Mouse (Mus musculus) kidney, embryonic 14.5 days (tissue): ENCODE results near the gene Map7. TPM values are rescaled to one million over a fixed set of nuclear protein-coding genes. Genes with fewer than 3 reads are reported as not detected.

Experiments
- ATAC-seq: fragments of 200-750 bp; cut with Nextera tagmentation; 2 replicates; pipeline ENCODE4 v1.8.0; 2017; ENCODE audit warnings: moderate number of reproducible peaks, mild to moderate bottlenecking, moderate TSS enrichment, moderate library complexity; ENCODE audit not compliant: low FRiP score, low TSS enrichment
- H3K27ac ChIP-seq: fragments of 300-500 bp; sonication (generic); 2 replicates; pipeline ENCODE4 v1.5.1; 2014; ENCODE audit warnings: low read depth, mild to moderate bottlenecking, low read length, moderate library complexity, mixed read lengths
- H3K27me3 ChIP-seq: fragments of 300-500 bp; sonication (generic); 2 replicates; pipeline ENCODE4 v1.6.1; 2014; ENCODE audit warnings: mild to moderate bottlenecking, low read length; ENCODE audit not compliant: control insufficient read depth, insufficient read depth
- H3K36me3 ChIP-seq: fragments of 300-500 bp; sonication (generic); 2 replicates; pipeline ENCODE4 v1.6.1; 2014; ENCODE audit warnings: low read length, mixed read lengths; ENCODE audit not compliant: control insufficient read depth, insufficient read depth
- H3K4me1 ChIP-seq: fragments of 300-500 bp; sonication (generic); 2 replicates; pipeline ENCODE4 v1.6.1; 2014; ENCODE audit warnings: low read length, mixed read lengths; ENCODE audit not compliant: control insufficient read depth, insufficient read depth
- H3K4me2 ChIP-seq: fragments of 300-500 bp; sonication (generic); replicated peaks from 2 replicates; pipeline ENCODE4 v1.6.1; 2014; ENCODE audit warnings: low read depth, mild to moderate bottlenecking, low read length
- H3K4me3 ChIP-seq: fragments of 300-500 bp; sonication (generic); 2 replicates; pipeline ENCODE4 v1.5.1; 2014; ENCODE audit warnings: mild to moderate bottlenecking, low read length
- H3K9ac ChIP-seq: fragments of 300-500 bp; sonication (generic); 2 replicates; pipeline ENCODE4 v1.6.1; 2014; ENCODE audit warnings: low read depth, mild to moderate bottlenecking, low read length, moderate library complexity
- H3K9me3 ChIP-seq: fragments of 300-500 bp; sonication (generic); 2 replicates; pipeline ENCODE4 v1.6.1; 2016; ENCODE audit warnings: low read length; ENCODE audit not compliant: control insufficient read depth
- WGBS: fragments of 180-500 bp; shearing (Covaris S2); extraction: QIAGEN DNeasy Blood & Tissue Kit; methylation state at CpG from one replicate; pipeline ENCODE4 v1.1.7; 2014; 5-methylcytosine and 5-hydroxymethylcytosine counted together
- polyA plus RNA-seq: library from polyadenylated mRNA; unstranded; fragments of >200 nt; fragmentation: Nextera tagmentation; extraction: Ambion mirVana; gene quantifications from 2 replicates; pipeline ENCODE4 v1.2.1, GENCODE M21; 2014

The Map7 gene
- polyA plus RNA-seq, 1 experiment from 2014 or later, result 19.6 TPM

DNA sequence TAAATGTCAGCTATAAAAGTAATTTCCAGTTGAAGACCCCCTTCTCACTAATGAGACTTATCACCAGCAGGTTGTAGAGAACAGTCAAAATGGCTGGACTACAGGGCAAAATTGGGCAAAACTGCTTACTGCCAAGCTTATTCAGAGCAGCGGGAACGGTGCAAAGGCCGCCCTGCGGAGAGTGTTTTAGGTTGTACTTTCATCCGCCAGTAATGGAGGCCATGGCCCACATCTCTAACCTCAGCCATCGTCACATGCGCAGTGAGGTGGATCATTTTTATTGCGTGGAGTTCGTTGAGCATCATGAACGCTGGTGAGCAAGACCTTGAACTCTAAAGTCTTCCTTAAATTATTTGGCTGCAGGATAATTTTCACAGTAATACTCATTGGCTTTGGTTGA is 100.8 kb downstream of the Map7 start:
- Histone ChIP-seq H3K27ac (no peak overlapping the region), H3K27me3 (no peaks in the 10 kb centered on the region), H3K4me2 (no peak overlapping the region), H3K36me3 (no peaks in the 10 kb centered on the region), H3K4me1 (no peaks in the 10 kb centered on the region), H3K4me3 (no peak overlapping the region), H3K9me3 (no peaks in the 10 kb centered on the region), H3K9ac (no peak overlapping the region)
- WGBS, result 94% methylated on average over 10 of the region's 10 CpGs
- ATAC-seq, result no peak

DNA sequence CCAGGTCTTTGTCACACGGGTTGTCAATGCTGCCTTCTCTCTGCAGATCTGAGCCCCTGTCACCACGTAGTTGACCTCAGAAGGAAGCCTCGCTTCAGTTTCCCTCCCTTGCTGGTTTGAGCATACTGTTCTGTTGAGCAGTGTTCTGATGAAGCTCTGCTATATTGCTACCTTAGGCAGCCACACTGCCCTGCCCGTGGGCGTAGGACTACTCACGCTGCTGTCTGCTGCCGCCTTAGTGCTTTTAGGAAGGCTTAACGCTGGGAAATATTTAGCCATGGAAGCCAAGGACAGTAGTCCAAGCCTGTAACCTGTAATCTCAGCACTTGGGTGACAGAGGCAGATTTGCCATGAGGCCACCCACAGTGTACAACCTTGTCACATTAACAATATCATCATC is 107.3 kb downstream of the Map7 start:
- H3K36me3 ChIP-seq, result no peaks in the 10 kb centered on the region
- H3K4me3 ChIP-seq, result no peak overlapping the region
- H3K4me1 ChIP-seq, result no peaks in the 10 kb centered on the region
- ATAC-seq, result no peak
- no peaks in the 10 kb centered on the region for H3K9me3 ChIP-seq
- H3K4me2 ChIP-seq, result no peak overlapping the region
- WGBS, result 85% methylated on average over 8 of the region's 8 CpGs
- no peak overlapping the region for H3K9ac ChIP-seq
- H3K27me3 ChIP-seq, result no peaks in the 10 kb centered on the region
- H3K27ac ChIP-seq, result no peak overlapping the region

DNA sequence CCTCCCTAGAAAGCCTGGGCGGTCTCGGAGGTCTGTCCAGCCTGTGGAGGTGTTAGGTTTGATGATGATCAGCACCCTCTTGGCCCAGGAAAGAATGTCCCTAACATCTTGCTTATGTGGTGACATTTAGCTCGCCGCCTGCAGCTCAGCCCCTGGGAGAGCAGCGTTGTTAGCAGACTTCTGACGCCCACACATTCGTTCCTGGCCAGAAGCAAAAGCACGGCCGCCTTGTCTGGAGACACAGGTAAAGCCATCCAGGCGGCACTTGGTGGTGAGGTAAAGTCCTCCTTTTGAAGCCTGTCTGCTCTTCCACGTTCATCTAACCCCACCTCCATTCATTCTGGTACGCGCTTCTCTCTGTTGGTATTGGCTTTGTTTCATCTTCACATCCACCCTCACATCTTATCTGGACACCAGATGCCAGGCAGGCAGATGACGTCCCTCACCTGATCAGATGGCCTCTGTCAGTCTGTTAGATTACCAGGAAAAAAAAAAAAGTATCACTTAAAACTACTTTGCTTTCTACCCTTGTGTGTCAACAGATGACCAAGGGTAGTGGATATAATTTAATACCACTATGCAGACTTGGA is 108.9 kb downstream of the Map7 start:
- H3K4me3 ChIP-seq, result no peak overlapping the region
- no peak overlapping the region for H3K27ac ChIP-seq
- no peaks in the 10 kb centered on the region for H3K27me3 ChIP-seq
- 83% methylated on average over 14 of the region's 14 CpGs for WGBS
- no peaks in the 10 kb centered on the region for H3K4me1 ChIP-seq
- H3K36me3 ChIP-seq, result no peaks in the 10 kb centered on the region
- no peak for ATAC-seq
- no peak overlapping the region for H3K9ac ChIP-seq
- no peaks in the 10 kb centered on the region for H3K9me3 ChIP-seq
- no peak overlapping the region for H3K4me2 ChIP-seq

- Histone ChIP-seq H3K27me3 (no peaks in the 10 kb centered on the region), H3K4me1 (no peaks in the 10 kb centered on the region), H3K36me3 (no peaks in the 10 kb centered on the region), H3K9me3 (no peaks in the 10 kb centered on the region), H3K27ac (no peak overlapping the region), H3K4me3 (no peak overlapping the region), H3K9ac (no peak overlapping the region), H3K4me2 (no peak overlapping the region)
- ATAC-seq, result no peak
- 88% methylated on average over 15 of the region's 15 CpGs for WGBS
These were observed 109.8 kb downstream of the Map7 start for GRCm38 (mm10) chr10:20257721-20258720.

GRCm38 (mm10) chr10:20259476-20259875 is 111.2 kb downstream of the Map7 start:
- H3K27ac ChIP-seq, result no peak overlapping the region
- no peaks in the 10 kb centered on the region for H3K9me3 ChIP-seq
- H3K27me3 ChIP-seq, result no peaks in the 10 kb centered on the region
- ATAC-seq, result no peak
- 67% methylated on average over 2 of the region's 2 CpGs for WGBS
- H3K4me2 ChIP-seq, result no peak overlapping the region
- H3K36me3 ChIP-seq, result no peaks in the 10 kb centered on the region
- H3K4me3 ChIP-seq, result no peak overlapping the region
- H3K9ac ChIP-seq, result no peak overlapping the region
- no peaks in the 10 kb centered on the region for H3K4me1 ChIP-seq

DNA sequence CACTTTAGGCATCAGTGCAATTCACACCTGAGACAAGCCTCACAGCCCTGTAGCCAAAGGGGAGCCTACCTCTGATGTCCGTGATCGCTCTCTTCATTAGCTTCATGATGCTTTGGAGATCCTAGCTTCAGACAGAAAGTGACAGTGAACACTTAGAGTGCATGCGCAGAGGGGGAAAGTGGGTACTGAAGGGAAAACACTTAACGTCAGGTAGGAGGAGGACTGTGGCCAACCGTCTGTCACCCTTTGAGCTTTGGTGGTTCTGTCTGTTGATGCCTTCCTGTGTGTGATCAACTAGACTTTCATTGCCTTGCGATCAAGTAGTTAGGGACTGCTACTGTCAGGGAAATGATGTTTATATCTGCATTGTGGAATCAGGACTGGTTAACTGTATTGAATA is 114.6 kb downstream of the Map7 start:
- H3K4me3 ChIP-seq, result no peak overlapping the region
- H3K4me2 ChIP-seq, result no peak overlapping the region
- H3K27ac ChIP-seq, result no peak overlapping the region
- no peak overlapping the region for H3K9ac ChIP-seq
- ATAC-seq, result no peak
- no peaks in the 10 kb centered on the region for H3K27me3 ChIP-seq
- H3K9me3 ChIP-seq, result no peaks in the 10 kb centered on the region
- H3K36me3 ChIP-seq, result no peaks in the 10 kb centered on the region
- 66% methylated on average over 6 of the region's 6 CpGs for WGBS
- H3K4me1 ChIP-seq, result no peaks in the 10 kb centered on the region

GRCm38 (mm10) chr10:20264479-20264878 is 116.2 kb downstream of the Map7 start:
- 97% methylated on average over 7 of the region's 7 CpGs for WGBS
- ATAC-seq, result no peak
- no peak overlapping the region for H3K4me2 ChIP-seq
- H3K9me3 ChIP-seq, result no peaks in the 10 kb centered on the region
- no peaks in the 10 kb centered on the region for H3K27me3 ChIP-seq
- no peak overlapping the region for H3K27ac ChIP-seq
- H3K9ac ChIP-seq, result no peak overlapping the region
- H3K4me3 ChIP-seq, result no peak overlapping the region
- no peaks in the 10 kb centered on the region for H3K36me3 ChIP-seq
- H3K4me1 ChIP-seq, result no peaks in the 10 kb centered on the region

DNA sequence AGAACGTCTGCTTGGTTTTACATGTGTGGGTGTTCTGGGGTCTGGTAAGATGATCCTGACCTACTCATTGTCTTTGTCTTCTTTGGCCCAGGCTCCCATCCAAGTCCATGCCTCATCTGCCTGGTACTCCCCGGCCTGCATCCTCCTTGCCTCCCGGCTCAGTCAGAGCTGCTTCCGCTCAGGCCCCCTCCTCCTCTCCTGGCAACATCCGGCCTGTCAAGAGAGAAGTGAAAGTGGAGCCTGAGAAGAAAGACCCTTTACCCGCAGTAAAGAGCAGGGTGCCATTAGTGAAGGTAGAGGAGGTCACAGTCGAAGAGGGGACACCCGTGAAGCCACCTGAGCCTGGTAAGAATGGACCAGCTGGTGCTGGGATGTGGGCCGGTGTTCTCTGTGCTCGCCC is 118.8 kb downstream of the Map7 start:
- no peaks in the 10 kb centered on the region for H3K4me1 ChIP-seq
- H3K27me3 ChIP-seq, result no peaks in the 10 kb centered on the region
- WGBS, result 59% methylated on average over 10 of the region's 10 CpGs
- no peak overlapping the region for H3K4me2 ChIP-seq
- H3K9ac ChIP-seq, result no peak overlapping the region
- no peak overlapping the region for H3K4me3 ChIP-seq
- ATAC-seq, result peak; percentile 39; the same call in 1 of the 2 replicates
- H3K9me3 ChIP-seq, result no peaks in the 10 kb centered on the region
- H3K27ac ChIP-seq, result no peak overlapping the region
- H3K36me3 ChIP-seq, result 0 out of 2 replicates have a peak, but pooled peaks cover 3% of the 10 kb centered on the region

GRCm38 (mm10) chr10:20268945-20269344 is 120.7 kb downstream of the Map7 start:
- Histone ChIP-seq H3K9me3 (no peaks in the 10 kb centered on the region), H3K27me3 (no peaks in the 10 kb centered on the region), H3K4me2 (no peak overlapping the region), H3K4me3 (no peak overlapping the region), H3K4me1 (no peaks in the 10 kb centered on the region), H3K27ac (no peak overlapping the region), H3K9ac (no peak overlapping the region), H3K36me3 (0 out of 2 replicates have a peak, but pooled peaks cover 3% of the 10 kb centered on the region)
- whole genome bisulfite sequencing, result 35% methylated on average over 7 of the region's 7 CpGs
- ATAC-seq, result no peak
